Mouse (Mus musculus): ENCODE measurements around the gene Bckdk.

- no peak for TF ChIP-seq CTCF (IDR thresholded peaks at IDR 0.05; ENCODE audit: borderline replicate concordance, extremely low read depth, insufficient read depth, insufficient read length)
- TF ChIP-seq POLR2A (IDR thresholded peaks at IDR 0.05; ENCODE audit: borderline replicate concordance, extremely low read depth, insufficient read depth, insufficient read length, poor library complexity, severe bottlenecking) = no peak
Measured at GRCm38 (mm10) chr7:127936216-127936884, 32.5 kb downstream of the Bckdk start.

Measured in brain, embryonic 14.5 days (tissue).